Mouse (Mus musculus) brain, embryonic 14.5 days (tissue): ENCODE data around the gene Rnf212b.

Source experiments
- CTCF ChIP-seq: fragments of 200-500 bp; IDR thresholded peaks from 2 replicates; pipeline ENCODE4 v1.5.1; 2012; ENCODE audit warnings: inconsistent platforms, mild to moderate bottlenecking, moderate library complexity, borderline replicate concordance; ENCODE audit not compliant: insufficient read depth, insufficient read length; ENCODE audit errors: extremely low read depth
- POLR2A ChIP-seq: fragments of 200-500 bp; IDR thresholded peaks from 2 replicates; pipeline ENCODE4 v1.6.1; 2012; ENCODE audit warnings: mild to moderate bottlenecking, inconsistent platforms, borderline replicate concordance; ENCODE audit not compliant: poor library complexity, insufficient read depth, insufficient read length, severe bottlenecking; ENCODE audit errors: extremely low read depth

DNA sequence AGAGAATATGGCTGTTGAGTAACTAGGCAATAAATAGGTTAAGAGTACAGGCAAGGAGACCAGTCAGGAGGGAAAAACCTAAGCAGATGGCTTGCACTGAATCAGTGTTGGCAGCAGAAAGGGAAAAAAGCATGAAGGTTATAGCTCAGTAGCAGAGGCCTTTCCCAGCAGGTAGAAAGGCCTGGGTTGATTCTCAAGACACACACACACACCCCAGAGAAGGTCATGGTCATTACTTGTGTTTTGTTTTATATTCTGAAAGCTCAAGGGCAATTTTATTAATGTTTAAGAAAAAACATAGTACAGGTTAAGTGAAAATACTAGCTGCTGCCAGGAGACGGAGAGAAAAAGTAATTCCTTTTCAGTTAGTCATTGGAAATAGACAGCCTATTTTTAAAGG, 9.8 kb downstream of the Rnf212b start:
- TF ChIP-seq CTCF (no peak), POLR2A (no peak)
